In genomic region chr1:181408086-181408975, GRCm38 (mm10) we compare ENCODE assay signal across 15 mouse cellular contexts. TPM values are rescaled to one million over a fixed set of nuclear protein-coding genes. Genes with fewer than 3 reads are reported as not detected.
DNase-seq lines count a peak whose midpoint lies in the region; ATAC-seq and TF ChIP-seq lines count a peak whose summit lies in the region.
"Had no signal": no experiment of that assay in that cellular context is flagged by ENCODE, and none has a peak within 500 bp of the region (broad histone marks: within the 10 kb centered on the region; RNA-seq: fewer than 3 reads in every experiment).

No protein-coding gene starts in this region.

- H3K36me3 ChIP-seq in forebrain, embryonic 13.5 days (ENCODE audit: poor library complexity, severe bottlenecking), result no peaks in the 10 kb centered on the region
- no peaks in the 10 kb centered on the region for H3K36me3 ChIP-seq in forebrain, embryonic 11.5 days (ENCODE audit: control insufficient read depth, insufficient read depth, low read length)
- no peaks in the 10 kb centered on the region for H3K36me3 ChIP-seq in hindbrain, postnatal 0 days (ENCODE audit: insufficient read depth, low read length)
- H3K36me3 ChIP-seq: limb, embryonic 13.5 days had no signal

- peak; percentile 20; the same call in 1 of the 2 replicates for ATAC-seq in forebrain, embryonic 13.5 days
- no peak for ATAC-seq in forebrain, embryonic 11.5 days (replicated peaks; ENCODE audit: low FRiP score)
- peak; percentile 64 for ATAC-seq in hindbrain, postnatal 0 days

- no peak overlapping the region for H3K9ac ChIP-seq in forebrain, embryonic 13.5 days
- no peak overlapping the region for H3K9ac ChIP-seq in forebrain, embryonic 11.5 days (ENCODE audit: low read length)
- H3K9ac ChIP-seq in hindbrain, postnatal 0 days (replicated peaks; ENCODE audit: low read length), result no peak overlapping the region
- H3K9ac ChIP-seq: limb, embryonic 13.5 days; lung, embryonic 14.5 days had no signal

- no peak overlapping the region for H3K4me3 ChIP-seq in forebrain, embryonic 13.5 days
- no peak overlapping the region for H3K4me3 ChIP-seq in forebrain, embryonic 11.5 days (ENCODE audit: low read depth, low read length)
- H3K4me3 ChIP-seq in hindbrain, postnatal 0 days (ENCODE audit: low read length), result no peak overlapping the region
- H3K4me3 ChIP-seq: limb, embryonic 13.5 days; megakaryocyte, embryonic 14.5 days had no signal

- no peaks in the 10 kb centered on the region for H3K9me3 ChIP-seq in forebrain, embryonic 13.5 days (replicated peaks)
- H3K9me3 ChIP-seq in forebrain, embryonic 11.5 days (ENCODE audit: control insufficient read depth, low read length), result no peaks in the 10 kb centered on the region
- H3K9me3 ChIP-seq in hindbrain, postnatal 0 days (ENCODE audit: low read length), result no peaks in the 10 kb centered on the region
- H3K9me3 ChIP-seq: limb, embryonic 13.5 days had no signal

- H3K4me2 ChIP-seq in forebrain, embryonic 13.5 days, result no peak overlapping the region
- H3K4me2 ChIP-seq in forebrain, embryonic 11.5 days (ENCODE audit: low read depth, low read length, severe bottlenecking), result no peak overlapping the region
- no peak overlapping the region for H3K4me2 ChIP-seq in hindbrain, postnatal 0 days (ENCODE audit: low read depth, low read length)
- H3K4me2 ChIP-seq: limb, embryonic 13.5 days; lung, embryonic 14.5 days had no signal

- H3K4me1 ChIP-seq in forebrain, embryonic 13.5 days, result peaks cover 34% of the 10 kb centered on the region
- no peaks in the 10 kb centered on the region for H3K4me1 ChIP-seq in forebrain, embryonic 11.5 days (replicated peaks; ENCODE audit: control insufficient read depth, insufficient read depth, low read length)
- 0 out of 2 replicates have a peak, but pooled peaks cover 6% of the 10 kb centered on the region for H3K4me1 ChIP-seq in hindbrain, postnatal 0 days (ENCODE audit: insufficient read depth, low read length)

- intact Hi-C loops in heart, postnatal 10 days (cut with DNase I), result no loop called here

- no peak for DNase-seq in forebrain, embryonic 11.5 days (ENCODE audit: low spot score)
- DNase-seq in 416B (ENCODE audit: low read depth), result peak; percentile 30
- peak; percentile 54 to 66 for DNase-seq in cerebellum, postnatal 14 days
- peak; percentile 27 for DNase-seq in hindbrain, postnatal 0 days (ENCODE audit: low spot score)
- no peak for DNase-seq in gastrocnemius, postnatal 25 days
- DNase-seq in heart, postnatal 10 days, result no peak
- DNase-seq in urinary bladder, postnatal 14 days (ENCODE audit: low spot score), result no peak
- DNase-seq: heart, adult 18-20 months; heart, postnatal 4 days; kidney, postnatal 14 days; lung, embryonic 14.5 days; thymus, adult 18-20 months had no signal

- H3K27ac ChIP-seq in forebrain, embryonic 13.5 days, result peak overlapping the region; percentile 67
- no peak overlapping the region for H3K27ac ChIP-seq in forebrain, embryonic 11.5 days (ENCODE audit: low read depth, low read length)
- H3K27ac ChIP-seq in hindbrain, postnatal 0 days, result no peak overlapping the region
- H3K27ac ChIP-seq: limb, embryonic 13.5 days had no signal

- 71% methylated on average over 18 of the region's 18 CpGs for WGBS in forebrain, embryonic 13.5 days
- 80% methylated on average over 18 of the region's 18 CpGs for WGBS in forebrain, embryonic 11.5 days
- 48% methylated on average over 18 of the region's 18 CpGs for WGBS in hindbrain, postnatal 0 days

- no peaks in the 10 kb centered on the region for H3K27me3 ChIP-seq in forebrain, embryonic 13.5 days
- no peaks in the 10 kb centered on the region for H3K27me3 ChIP-seq in forebrain, embryonic 11.5 days (ENCODE audit: control insufficient read depth, insufficient read depth, low read length)
- H3K27me3 ChIP-seq in hindbrain, postnatal 0 days (ENCODE audit: insufficient read depth, low read length), result no peaks in the 10 kb centered on the region

- TF ChIP-seq CTCF in hindbrain, postnatal 0 days (IDR thresholded peaks at IDR 0.05; ENCODE audit: low read depth), result no peak

RNA-seq across cellular contexts. Expression of gene Cnih3, which starts 55.9 kb away (rescaled TPM):
- 9.2 and 9.8 TPM in 2 replicates for polyA plus RNA-seq in forebrain, embryonic 13.5 days (2015; fragmentation: Nextera tagmentation; extraction: Ambion mirVana)
- polyA plus RNA-seq in forebrain, embryonic 11.5 days (2014; fragmentation: Nextera tagmentation; extraction: Ambion mirVana), result 1.9 and 3.5 TPM in 2 replicates
- 23.0 and 24.3 TPM in 2 replicates for total RNA-seq in hindbrain, postnatal 0 days (2014; rRNA removed)
- 13.2 and 13.4 TPM in 2 replicates for polyA plus RNA-seq in hindbrain, postnatal 0 days (2015; fragmentation: Nextera tagmentation; extraction: Ambion mirVana)
- total RNA-seq in gastrocnemius, postnatal 25 days (2021), result not detected
- total RNA-seq in heart, postnatal 10 days (2021), result not detected
- total RNA-seq: heart, adult 18-20 months; heart, postnatal 4 days had no signal
- polyA plus RNA-seq: lung, embryonic 14.5 days had no signal

Comparison
In these comparisons a context has a peak if more than half of its experiments do, and no peak if none do; other contexts are left out.
1. DNase-seq: peak in 416B (single experiment), cerebellum, postnatal 14 days (2 of 2) and hindbrain, postnatal 0 days (single experiment); none in forebrain, embryonic 11.5 days (single experiment), gastrocnemius, postnatal 25 days (single experiment), heart, postnatal 10 days (0 of 2) and urinary bladder, postnatal 14 days (single experiment).
2. RNA of gene Cnih3, which starts 55.9 kb away (total RNA-seq): 23.0 to 24.3 TPM in hindbrain, postnatal 0 days; not detected in gastrocnemius, postnatal 25 days and not detected in heart, postnatal 10 days; every median in the first group is over 10 times any median in the second.